Mouse (Mus musculus) embryo, embryonic 9.5 days (tissue): ENCODE measurements around the gene Slc7a10.
A peak's percentile ranks its signal among the peaks of the same experiment; 100 is the strongest.

ENCODE experiments used
- DNase-seq: peaks from one replicate; pipeline ENCODE4 v3.0.0-alpha.2; 2017; ENCODE audit errors: extremely low spot score

The Slc7a10 gene

DNA sequence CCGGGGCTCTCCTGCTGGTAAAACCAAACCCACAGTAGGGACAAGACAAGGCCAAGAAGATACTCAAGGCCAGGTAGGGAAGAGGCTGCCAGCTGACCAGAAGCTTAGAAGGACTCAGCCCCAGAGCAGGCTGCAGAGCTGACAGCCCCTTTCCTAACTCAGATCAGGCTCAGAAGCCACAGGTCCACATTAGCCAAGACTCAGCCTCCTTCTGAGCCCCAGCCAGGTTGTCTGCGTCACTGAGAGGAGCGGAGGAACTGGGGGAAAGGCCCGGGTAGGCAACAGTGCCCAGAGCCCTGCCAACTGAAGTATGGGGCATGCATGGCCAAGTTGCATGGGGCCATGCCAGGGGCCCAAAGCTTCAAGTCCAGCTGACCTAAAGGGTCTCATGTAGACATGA is 13.7 kb upstream of the Slc7a10 start:
- no peak for DNase-seq

DNA sequence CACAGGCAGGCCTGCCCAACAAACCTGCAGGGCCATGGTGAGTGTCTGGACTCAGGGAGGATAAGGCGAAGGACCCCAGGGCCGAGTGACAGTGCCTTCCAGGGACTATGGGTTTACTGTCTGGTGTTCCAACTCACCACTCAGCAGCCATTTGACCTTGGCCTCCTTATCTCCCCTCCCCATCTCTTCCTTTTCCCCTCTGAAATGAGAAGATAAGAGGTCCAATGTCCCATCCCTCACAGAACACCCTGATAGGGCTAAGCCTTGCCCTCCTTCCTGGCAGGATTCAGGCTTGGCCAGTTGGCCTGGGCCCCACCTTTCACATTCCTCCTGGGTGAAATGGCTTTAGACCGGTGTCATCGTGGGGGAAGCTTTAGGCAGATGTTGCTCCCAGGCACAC is 10.7 kb upstream of the Slc7a10 start:
- DNase-seq = no peak

DNA sequence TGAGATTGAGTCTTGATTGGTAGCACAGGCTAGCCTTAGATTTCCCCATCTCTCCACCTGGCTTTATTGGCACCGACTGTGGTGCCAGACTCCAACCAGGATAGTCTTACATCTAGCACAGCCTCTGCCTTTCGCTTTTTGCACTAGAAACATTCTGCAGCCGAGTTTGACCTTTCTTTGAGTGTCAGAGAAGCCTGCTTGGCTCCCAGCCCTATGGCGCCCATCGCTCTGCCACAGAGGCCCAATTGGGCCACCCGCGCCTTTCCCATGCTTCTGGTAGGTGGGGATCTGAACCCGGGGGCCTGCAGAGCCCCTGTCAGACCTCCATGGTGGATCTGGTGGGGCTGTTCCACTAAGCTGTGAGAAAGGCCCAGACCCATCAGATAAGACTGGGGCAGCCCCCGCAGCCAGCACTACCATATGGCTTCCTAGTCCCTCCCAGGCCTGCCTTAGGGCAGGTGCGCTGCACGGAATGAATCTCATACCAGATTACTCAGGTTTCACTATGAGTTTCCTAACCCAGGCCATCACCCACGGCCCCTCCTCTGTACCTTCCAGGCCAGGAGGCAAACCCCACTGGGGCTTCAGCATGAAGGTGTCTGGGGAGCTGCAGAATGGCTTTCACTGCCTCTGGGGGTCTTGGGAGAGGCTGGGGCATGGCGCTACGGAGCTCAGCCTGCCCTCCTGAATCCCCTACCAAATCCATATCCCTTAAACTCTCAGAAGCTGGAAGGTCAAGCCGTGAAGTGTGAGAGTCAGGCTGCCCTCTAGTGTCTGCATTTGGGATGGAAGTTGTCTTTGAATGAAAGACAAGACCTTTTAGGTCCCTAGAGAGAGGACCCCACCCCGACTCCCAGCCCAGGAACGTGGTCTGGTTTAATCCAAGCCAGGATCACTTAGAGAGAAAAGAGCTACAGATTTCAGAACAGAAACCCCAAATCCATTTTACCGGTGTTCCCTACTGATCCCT is 9.5 kb upstream of the Slc7a10 start:
- DNase-seq = peak; percentile 68

DNA sequence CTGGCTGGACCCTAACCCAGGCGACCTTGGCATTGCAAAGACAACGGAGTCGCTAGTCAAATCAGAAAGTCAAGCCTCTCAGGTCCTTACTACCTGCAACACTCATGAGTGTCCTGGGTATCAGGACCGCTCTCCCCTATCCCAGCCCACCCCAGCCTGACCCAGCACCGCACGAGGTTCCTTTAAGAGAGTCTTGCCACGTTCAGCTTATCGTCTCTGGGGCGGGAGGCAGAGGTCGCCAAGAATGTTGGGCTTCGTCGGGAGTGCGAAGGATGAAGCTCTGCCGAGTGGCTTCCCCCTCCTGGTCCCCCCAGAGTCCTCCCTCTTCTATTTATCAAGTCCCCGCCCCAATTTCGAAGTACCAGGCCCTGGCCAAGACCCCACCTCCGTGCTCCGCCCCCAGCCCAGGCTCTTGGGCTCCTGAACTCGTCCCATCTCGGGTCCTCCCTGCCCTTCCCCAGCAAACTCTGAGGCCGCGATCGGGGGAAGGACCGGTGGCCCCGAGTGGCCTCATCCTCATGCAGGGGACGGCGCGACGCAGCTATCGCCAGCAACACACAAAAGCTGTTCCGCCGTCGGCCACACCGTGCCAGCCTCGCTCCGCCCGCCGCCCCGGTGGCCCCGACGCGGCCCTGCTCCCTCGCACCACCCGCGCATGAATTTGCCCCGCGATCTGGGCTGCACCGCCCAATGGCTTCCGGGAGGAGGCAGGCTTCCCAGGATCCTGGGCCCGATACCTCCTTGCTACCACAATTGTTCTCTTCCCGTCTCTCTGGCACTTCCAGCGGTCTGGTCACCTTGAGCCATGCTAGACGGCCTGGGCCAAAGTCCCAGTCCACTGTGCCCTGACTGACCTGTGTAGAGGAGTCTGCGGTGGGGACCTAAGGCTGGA is 1.1 kb upstream of the Slc7a10 start:
- peak; percentile 63 for DNase-seq

DNA sequence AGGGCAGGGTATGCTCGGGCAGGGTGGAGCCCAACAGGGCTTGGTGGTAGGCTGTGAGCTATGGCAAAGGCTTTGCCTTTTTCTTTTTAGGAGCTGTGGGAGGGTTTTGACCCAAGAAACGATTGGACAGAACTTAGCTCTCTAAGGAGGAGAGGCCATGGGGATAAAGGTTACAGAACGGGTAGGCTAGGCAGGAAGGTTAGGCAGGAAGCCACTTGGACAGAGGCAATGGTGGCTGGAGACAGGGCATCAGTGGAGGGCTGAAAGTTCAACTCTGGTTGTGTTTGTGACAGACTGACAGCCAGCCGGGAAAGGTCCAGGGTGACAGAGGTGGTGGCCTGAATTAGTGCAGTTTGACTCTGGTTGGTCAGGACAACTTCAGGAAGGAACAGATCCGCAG is 3.5 kb downstream of the Slc7a10 start:
- no peak for DNase-seq

DNA sequence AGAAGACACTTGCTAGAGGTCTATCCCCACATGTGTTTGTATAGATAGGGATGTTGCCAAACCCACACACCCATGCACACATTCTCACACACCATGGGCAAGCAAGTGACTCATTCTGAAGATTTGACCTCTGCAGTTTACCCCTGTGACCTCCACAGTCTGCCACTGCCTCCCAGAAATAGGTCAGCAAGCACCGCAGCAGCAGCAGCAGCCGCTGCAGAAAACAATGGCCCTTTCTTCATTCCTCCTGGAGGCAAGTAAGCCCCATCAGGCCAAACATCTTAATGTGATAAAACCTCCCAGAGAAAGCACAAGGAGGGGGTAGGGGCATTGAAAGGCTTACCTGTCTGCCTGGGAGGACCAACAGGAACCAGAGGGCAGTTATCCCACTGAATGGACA is 5.1 kb downstream of the Slc7a10 start:
- DNase-seq = peak; percentile 17

DNA sequence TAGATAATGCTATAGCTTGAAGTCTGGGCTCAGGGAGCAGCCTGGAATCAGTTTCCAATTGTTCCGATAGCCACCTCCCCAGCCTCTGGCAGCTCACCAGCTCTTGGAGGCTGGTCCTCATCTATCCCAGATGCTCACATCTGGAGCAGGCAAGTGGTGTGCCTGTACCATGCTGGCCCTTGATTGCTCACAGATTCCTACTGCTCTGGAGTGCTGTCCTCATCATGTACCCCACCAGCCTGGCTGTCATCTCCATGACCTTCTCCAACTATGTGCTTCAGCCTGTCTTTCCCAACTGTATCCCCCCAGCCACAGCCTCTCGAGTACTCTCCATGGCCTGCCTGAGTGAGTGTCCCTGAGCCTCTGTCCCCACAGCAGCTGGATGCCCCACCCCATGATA is 10.8 kb downstream of the Slc7a10 start:
- DNase-seq = no peak

DNA sequence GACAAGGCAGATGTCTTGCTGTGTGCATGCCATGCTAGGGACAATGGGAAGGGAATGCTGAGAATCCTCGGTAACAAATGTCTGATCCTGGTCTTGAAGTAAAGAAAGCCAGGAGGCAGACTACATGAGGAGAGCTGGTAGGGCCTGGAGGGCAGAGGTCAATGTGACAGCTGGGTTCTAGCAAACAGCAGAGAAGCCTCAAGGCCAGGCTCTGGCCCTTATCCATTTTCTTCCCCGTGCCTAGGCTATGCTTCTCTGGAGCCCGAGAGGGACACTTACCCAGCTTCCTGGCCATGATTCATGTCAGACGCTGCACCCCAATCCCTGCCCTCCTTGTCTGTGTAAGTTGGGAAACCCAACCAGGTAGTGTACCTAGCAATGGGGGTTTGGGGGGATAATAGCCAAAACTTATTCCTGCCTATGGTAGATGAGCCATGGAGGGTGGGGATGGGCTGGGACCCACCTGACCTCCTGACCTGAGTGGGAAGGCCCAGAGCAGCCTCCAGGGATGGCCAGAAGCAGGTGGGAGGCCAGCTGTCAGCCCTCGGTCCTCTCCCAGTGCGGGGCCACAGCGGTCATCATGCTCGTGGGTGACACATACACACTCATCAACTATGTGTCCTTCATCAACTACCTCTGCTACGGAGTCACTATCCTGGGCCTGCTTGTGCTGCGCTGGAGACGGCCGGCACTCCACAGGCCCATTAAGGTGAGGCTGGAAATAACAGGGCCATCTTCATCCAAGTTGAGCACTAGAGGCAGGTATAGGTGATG is 13.0 kb downstream of the Slc7a10 start:
- DNase-seq = no peak

DNA sequence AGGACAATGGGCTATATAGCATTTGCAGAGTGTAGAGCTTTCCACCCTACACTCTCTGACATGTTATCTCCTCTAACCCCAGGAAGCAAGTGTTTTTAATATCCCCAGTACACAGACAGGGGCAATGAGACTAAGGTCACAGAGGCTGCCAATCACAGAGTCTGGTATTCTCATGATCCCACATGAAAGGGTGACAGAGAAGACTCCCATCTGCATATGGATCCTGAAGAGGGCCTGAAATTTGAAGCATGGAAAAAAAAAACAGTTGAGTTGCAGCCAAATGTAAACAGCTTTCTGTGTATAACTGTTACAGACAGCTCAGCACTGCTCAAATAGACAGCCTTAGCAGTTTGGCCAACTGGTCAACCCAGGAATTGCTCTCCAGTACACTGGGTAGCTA is 13.6 kb downstream of the Slc7a10 start:
- DNase-seq = no peak

DNA sequence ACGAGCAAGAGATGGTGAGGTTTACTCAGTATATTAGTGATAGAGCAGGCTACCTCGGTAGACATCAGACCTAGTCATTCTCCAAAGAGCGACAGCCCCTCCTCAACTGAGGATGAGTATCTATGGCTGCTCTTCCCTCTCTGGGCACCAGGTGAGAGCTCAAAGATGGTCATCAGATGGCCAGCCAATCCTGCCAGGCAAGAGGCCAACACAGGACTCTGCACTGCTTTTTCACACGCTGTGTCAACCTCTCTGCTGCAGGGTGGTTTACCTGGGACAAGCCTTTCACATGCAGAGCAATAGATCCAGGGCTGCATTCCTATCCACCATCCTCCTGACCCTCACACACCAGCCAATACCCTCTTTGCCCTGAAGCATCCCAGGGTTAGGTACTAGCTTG is 25.6 kb downstream of the Slc7a10 start:
- DNase-seq = no peak

DNA sequence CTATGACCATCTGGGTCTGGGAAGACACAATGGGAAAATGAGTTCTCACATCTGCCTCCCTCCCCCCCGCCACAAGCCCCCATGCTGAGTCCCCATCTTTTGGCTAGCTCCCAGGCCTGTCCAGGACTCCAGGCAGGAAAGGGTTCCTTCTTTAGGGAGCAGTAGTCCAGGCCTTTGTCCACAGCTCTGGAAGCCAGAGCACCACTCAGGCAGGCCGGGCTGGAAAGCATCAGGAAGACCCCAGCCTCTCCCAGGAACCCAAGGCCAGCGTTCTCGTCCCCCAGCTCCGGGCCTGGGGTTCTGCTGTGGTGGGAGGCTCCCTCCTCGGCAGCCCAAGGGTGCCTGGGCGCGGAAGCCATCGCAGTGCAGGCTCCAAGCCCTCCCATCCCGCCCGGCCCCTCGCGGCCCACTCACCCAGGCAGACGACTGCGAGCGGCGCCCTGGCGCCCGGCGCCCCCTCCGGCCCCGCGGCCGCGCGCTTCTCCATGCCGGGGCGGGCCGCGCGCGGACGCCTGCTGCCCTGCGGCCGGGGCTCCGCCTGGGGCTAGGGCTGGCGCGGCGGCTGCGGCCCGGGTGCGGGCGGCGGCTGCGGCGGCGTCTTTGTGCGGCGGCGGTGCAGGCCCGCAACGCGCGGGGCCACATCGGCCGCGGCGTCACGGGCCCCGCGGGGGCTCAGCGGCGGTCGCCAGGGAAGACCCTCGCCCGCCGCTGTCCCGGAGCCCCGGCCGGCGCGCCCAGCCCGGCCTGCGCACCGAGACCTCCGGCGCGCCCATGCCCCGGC is 28.4 kb downstream of the Slc7a10 start:
- peak; percentile 59 for DNase-seq

DNA sequence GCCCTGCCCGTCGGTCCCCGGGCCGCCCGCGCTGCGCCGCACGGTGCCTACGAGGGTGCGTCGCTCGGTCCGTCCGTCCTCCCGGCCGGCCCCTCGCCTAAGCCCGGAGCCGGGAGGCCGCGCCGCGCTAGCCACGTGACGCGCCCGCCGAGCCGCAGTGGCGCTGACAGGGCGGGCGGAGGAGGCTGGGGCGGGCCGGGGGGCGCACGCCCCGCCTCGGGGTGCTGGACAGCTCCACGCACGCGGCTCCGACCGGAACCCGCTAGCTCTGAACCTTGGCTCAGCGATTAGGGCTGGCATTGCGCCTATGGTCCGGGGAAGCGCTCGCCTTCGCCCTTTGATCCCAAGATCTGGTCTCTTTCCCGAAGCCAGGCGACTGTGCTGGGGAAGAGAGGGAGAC is 29.0 kb downstream of the Slc7a10 start, which contains the start of gene Lrp3:
Gene Lrp3, minus strand, starts transcription at position 274 of the 400 bp plus-strand sequence.
- peak; percentile 78 for DNase-seq

DNA sequence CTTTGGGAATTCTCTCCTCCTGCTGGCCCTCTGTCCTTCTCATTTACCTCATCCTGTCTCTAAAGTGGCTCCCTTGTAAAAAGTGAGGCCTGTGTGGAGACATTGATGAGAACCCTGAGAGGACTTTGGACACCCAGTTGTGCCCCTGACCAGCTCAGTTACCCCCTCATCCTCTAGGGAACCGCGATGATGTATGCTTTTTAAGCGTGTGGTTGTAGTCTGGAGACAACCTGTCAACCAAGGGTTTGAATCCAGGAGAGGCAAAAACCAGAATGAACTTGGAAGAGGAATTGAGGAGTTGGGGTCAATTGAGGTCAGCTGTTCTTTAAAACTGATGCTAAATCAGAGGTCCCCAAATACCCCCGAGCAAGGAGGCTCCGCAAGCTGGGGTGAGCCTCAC is 29.5 kb downstream of the Slc7a10 start:
- DNase-seq = no peak

DNA sequence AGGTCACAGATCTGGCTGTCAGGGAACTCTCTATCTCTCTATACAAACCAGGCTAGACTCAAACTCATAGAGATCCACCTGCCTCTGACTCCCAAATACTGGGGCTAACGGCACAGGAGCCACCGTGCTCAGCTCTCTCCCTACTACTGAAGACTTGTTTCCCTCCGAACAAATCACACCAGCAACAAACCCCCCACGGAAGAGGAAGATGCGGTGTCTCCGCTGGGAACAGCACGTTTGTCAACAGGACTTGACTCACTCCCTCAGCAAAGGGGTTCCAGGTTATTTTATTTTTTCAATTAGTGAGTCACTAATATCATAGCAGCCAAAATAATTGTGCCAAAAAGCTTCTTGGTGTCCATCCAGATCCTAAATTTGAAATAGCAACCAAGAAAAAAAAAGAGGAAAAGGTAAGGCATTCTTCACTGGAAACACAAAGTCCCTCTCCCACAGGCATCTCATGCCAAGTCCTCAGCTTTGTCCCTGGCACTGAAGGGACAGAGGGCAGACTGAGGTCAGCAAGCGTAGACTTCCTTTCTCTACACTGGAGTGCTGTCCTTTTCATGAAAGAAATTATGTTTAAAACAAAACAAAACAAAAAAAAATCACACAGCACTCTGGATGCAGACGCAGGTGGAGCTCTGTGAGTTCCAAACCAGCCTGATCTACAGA is 34.6 kb downstream of the Slc7a10 start:
- DNase-seq = no peak

DNA sequence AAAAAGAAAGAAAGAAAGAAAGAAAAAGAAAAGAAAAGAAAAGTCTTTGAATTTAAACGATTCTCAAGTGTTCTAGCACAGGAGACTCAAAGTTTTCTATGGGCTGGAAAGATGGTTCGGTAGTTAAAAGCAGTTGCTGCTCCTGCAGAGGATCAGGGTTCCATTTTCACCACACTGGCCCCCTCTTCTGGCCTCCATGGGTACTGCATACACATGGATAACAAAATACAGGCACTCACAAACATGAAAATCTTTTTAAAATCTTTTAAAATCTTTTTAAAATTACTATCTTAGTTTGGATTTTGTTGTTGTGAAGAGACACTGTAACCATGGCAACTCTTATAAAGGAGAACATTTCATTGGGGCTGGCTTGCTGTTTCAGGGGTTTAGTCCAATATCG is 44.1 kb downstream of the Slc7a10 start:
- peak; percentile 28 for DNase-seq

DNA sequence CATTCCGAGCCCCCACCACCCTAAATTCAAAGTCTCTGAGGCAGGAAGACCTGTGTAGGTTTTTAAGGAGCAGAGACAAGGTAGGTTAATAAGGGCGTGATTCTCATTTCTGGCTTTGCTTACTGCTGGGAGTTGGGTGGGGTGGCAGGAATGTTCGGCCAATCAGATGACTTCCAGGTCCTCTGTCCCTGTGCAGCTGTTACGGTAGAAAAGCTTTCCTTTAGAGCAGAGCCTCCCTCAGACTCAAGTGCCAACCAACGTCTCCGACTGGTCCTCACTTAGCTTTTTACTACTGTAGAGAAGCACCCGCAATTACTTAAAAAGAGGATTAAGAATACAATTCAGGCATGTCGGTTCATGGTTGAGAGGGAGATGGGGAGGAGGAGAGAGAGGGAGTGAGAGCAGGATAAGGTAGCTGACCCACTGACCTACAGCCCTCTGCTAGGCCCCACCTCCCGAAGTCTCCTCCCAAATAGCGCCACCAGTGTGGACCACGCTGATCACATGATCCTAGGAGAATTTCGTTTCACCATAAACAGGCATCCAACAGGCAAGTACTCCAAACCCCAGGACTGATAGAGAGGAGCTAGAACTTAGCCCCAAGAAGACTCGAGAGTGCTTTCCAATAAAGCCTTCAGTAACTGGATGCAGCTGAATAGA is 46.7 kb downstream of the Slc7a10 start:
- DNase-seq = peak; percentile 59

DNA sequence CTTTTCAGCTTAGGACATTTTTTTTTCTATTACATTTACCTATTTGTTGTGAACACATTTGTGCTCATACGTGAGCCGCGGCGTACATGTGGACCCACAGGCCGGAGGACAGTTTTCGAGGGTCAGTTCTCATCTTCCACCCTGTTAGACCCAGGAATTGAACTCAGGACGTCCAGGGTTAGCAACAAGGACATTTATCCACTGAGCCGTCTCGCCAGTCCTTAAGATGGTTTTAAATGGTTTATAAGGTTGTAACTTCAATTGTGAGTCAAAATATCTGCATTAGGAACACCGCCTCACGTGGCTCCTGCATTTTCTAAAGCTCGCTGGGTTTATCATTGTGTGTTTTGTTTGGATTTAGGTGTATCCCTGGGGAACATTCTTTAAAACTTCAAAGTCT is 47.7 kb downstream of the Slc7a10 start:
- no peak for DNase-seq

DNA sequence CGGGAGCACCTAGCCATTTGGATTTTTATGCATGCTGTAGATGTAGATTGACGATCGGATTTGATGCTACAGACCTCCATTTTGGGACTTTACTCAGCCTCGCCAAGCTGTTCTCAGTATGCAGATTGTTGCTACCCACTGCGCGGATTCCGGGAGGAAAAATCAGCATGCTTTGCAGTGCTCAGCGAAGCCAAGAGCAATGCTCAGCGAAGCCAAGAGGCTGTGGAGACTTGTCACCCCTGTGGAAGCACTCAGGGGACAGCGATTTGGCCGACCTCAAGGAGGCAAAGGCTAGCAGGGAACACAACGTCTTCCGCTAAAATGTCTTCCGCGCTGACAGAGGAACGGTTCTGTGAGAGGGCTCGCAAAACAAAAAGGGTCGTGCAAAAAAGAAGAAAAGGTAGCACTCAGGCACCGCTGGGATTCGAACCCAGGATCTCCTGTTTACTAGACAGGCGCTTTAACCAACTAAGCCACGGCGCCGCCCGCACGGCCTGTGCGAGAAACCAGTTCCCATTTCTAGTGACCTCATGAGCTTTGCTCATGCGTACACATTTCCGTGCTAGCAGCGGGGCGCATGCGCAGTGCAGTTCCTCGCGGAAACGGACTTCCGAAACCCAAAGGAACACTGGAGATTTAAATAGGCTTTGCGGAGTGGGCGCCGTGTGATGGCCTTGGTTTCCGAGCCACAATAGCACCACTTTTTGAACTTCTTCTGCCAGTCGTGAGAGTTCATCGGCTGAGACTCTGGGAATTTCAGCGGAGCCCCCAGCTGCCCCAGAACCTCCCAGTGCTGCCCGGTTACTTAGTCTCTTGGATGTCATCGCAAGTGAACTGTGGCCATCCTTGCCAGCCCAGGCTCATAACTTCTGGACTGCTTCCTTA is 48.4 kb downstream of the Slc7a10 start:
- DNase-seq = peak; percentile 100

DNA sequence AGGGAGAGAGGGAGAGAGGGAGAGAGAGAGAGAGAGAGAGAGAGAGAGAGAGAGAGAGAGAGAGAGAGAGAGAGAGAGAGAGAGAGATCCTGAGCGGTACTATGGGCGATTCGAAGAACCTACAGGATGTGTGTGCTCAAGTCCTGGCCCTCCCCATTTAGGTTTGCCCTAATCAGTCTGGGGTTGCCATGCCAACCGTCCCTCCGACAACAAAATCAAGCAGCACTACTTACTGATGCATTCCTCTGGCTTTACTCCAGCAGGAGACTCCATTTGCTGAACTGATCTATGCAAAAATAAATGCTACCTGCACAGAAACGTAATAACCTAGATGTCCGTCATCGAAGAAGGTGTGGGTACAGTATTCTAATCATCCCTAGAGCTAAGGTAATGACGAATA is 49.1 kb downstream of the Slc7a10 start:
- DNase-seq = peak; percentile 68
